Mouse (Mus musculus): Measurements from ENCODE around the gene Hcrtr2. TPM values are rescaled to one million over a fixed set of nuclear protein-coding genes. Genes with fewer than 3 reads are reported as not detected.

The Hcrtr2 gene
- total RNA-seq (2021) = 1 to 10 TPM; 2.8 to 3.9 TPM
- long read RNA-seq, experiment 1, partial matches to known transcripts = 0 of 1 reads
- long read RNA-seq, experiment 1, other reads (novel, unspliced or antisense) = 0 of 1 reads
- long read RNA-seq, experiment 2 = 0 reads

- intact Hi-C loops (cut with DNase I) = no loop called here
- DNase-seq (ENCODE audit: low spot score in 2 of 2) = no peak
Measured at GRCm38 (mm10) chr9:76323756-76324155, at the start of gene Hcrtr2. TSS of gene Hcrtr2 (minus strand) at chr9:76323856.

DNA sequence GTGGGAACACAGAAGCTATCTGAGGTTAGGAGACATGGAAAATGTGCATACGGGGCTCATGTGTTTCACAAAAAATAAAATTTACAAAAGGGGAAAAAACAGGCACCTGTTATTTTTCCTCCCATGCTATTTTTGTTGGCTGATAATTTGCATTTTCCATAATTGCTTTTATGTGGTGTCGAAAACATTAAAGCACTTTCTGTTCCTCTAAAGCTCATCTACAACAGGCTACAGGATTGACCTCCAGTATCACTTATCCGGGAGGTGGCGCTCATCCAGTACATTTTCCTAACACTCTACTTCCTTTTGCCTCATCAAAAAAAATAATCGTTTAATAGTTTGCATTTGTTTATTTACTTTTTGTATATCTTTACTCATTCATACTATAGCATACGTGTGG lies 41.2 kb upstream of the Hcrtr2 start:
- DNase-seq (ENCODE audit: low spot score in 2 of 2) = no peak
- intact Hi-C loops (cut with DNase I) = no loop called here

GRCm38 (mm10) chr9:76360374-76360773 lies 36.7 kb upstream of the Hcrtr2 start:
- intact Hi-C loops (cut with DNase I) = no loop called here
- DNase-seq (ENCODE audit: low spot score in 2 of 2) = no peak

GRCm38 (mm10) chr9:76352346-76352745 lies 28.7 kb upstream of the Hcrtr2 start:
- intact Hi-C loops (cut with DNase I) = no loop called here
- no peak for DNase-seq (ENCODE audit: low spot score in 2 of 2)

- no peak for DNase-seq (ENCODE audit: low spot score in 2 of 2)
- intact Hi-C loops (cut with DNase I) = no loop called here
Measured at GRCm38 (mm10) chr9:76347298-76347697, 23.6 kb upstream of the Hcrtr2 start.

DNA sequence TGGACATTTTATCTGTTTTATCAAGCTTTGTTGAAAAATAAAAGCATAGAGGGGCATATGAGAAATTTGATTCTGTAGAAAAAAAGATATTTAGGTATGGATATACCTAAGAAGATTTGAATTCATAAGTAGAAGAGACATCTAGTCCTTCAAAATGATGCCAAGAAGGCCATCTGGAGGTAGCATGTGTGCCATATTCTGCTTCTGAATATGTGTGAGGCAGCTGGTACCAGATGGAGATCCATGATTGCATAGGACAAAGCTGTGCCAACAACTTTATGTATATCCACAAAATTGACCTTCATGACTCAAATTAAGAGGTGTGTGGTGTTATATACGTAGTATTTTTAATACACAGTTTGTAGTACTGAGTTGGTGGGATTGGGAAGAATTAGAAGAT lies 7.4 kb upstream of the Hcrtr2 start:
- DNase-seq (ENCODE audit: low spot score in 2 of 2) = peak; percentile 14

GRCm38 (mm10) chr9:76323186-76323701 lies 412 bp downstream of the Hcrtr2 start:
- DNase-seq (ENCODE audit: low spot score in 2 of 2) = peak; percentile 13 to 37
- intact Hi-C loops (cut with DNase I) = no loop called here

More for the DNA sequence above, 7.4 kb upstream of the Hcrtr2 start:
- intact Hi-C loops (cut with DNase I) = no loop called here

DNA sequence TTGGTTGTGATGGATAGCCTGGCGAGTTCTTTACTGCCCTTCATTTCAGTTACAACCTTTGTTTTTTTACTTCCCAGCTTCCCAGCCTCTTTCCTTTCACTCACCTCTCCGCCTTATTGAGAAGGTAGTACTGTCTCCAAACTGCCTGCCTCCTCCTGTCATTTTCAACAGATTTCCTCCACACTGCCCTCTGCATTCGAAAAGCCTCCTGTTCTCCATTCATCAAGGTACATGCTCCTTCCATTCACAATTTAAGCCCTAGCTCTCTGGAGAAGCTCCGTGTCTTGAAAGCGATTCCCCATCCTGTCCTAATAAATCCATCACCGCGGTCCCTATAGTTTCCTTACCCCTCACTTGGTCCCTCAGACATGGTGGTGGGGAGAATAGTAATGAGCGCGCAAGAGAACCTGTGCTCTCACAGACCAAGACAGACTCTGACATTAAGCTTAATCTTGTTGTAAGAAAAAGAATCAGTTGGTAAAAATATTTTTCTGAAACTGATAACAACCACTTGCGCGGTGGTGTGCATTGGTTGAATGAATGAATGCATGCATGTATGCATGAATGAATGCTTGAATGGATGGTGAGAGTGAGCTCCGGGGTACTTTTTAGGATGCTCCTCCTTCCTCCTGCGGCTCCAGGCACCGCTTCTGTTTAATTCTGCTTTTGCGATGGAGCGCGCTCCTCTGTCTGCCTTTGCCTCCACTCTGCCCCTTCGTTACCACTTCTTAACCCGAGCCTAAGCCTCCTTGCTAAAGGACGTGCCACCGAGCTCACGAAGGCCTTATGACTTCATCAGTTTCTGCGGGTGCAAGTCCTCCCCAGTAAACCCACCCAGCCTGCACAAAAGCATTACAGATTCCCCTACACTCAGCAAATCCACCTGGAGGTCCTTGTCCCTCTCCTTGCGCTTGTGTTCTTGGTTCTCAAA lies 1.3 kb downstream of the Hcrtr2 start:
- peak in 1 of 2 experiments; percentile 6 for DNase-seq (ENCODE audit: low spot score in 2 of 2)
- intact Hi-C loops (cut with DNase I) = no loop called here

GRCm38 (mm10) chr9:76321589-76321988 lies 2.1 kb downstream of the Hcrtr2 start:
- DNase-seq (ENCODE audit: low spot score in 2 of 2) = no peak
- intact Hi-C loops (cut with DNase I) = no loop called here

GRCm38 (mm10) chr9:76320755-76321154 lies 2.9 kb downstream of the Hcrtr2 start:
- intact Hi-C loops (cut with DNase I) = no loop called here

DNA sequence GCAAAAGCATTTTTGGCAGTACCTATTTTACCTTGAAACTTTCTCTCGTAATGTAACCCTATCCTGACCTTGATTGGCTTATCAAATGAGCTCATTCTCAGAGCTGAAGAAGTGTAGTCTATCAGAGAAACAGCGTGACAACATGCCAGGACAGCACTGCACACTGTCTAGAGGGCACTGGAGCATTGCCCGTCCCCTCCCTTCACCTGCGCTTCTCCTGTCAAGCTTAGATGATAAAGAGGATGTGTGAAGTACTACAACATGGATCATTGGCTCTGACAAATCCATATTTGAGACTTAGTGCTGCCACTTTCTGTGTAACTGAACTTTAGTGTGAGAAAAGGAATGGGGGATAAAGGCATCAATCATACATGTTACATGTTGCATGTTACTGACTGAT lies 5.4 kb downstream of the Hcrtr2 start:
- intact Hi-C loops (cut with DNase I) = no loop called here

More at GRCm38 (mm10) chr9:76320755-76321154, 2.9 kb downstream of the Hcrtr2 start:
- DNase-seq (ENCODE audit: low spot score in 2 of 2) = no peak

DNA sequence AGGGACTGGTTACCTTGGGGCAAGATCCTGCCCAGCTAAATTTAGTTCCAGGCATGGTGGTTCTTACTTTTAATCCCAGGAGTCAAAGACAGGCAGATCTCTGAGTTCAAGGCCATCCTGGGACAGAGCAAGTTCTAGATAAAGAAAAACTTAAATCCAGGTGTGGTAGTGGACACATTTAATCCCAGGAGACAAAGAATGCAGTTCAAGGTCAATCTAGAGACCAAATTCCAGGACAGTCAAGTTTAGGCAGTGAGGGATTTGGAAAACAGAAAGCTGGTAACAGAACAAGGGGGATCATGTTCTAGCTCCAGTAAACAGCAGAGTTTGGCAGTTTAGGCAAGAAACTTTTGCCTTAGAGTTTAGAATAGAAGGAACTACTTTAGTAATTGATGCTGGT lies 8.6 kb downstream of the Hcrtr2 start:
- intact Hi-C loops (cut with DNase I) = no loop called here
- no peak for DNase-seq (ENCODE audit: low spot score in 2 of 2)

More for the DNA sequence above, 5.4 kb downstream of the Hcrtr2 start:
- DNase-seq (ENCODE audit: low spot score in 2 of 2) = no peak

GRCm38 (mm10) chr9:76313921-76314320 lies 9.7 kb downstream of the Hcrtr2 start:
- intact Hi-C loops (cut with DNase I) = no loop called here
- no peak for DNase-seq (ENCODE audit: low spot score in 2 of 2)

DNA sequence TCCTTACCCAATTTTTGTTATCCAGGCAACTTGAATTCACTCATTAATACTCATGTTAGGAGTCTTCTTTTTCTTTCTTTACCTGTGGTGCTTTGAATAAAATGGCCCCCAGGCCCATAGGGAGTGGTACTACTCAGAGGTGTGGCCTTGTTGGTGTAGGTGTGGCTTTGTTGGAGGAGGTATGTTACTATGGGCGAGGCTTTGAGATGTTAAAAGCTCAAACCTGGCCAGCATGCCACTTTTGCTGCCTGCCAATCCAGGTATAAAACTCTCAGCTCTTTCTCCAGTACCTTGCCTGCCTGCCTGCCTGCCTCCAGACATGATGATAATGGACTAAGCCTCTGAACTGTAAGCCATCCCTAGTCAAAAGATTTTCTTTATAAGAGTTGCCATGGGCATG lies 11.4 kb downstream of the Hcrtr2 start:
- DNase-seq (ENCODE audit: low spot score in 2 of 2) = no peak
- intact Hi-C loops (cut with DNase I) = no loop called here

GRCm38 (mm10) chr9:76291384-76291783 lies 32.3 kb downstream of the Hcrtr2 start:
- intact Hi-C loops (cut with DNase I) = no loop called here
- no peak for DNase-seq (ENCODE audit: low spot score in 2 of 2)

- DNase-seq (ENCODE audit: low spot score in 2 of 2) = peak in 1 of 2 experiments; percentile 13
- intact Hi-C loops (cut with DNase I) = loop anchor here (5.0 kb wide), 1 partner anchor 1111 kb away; no protein-coding TSS in a partner anchor
Measured at GRCm38 (mm10) chr9:76270886-76271285, 52.8 kb downstream of the Hcrtr2 start.

DNA sequence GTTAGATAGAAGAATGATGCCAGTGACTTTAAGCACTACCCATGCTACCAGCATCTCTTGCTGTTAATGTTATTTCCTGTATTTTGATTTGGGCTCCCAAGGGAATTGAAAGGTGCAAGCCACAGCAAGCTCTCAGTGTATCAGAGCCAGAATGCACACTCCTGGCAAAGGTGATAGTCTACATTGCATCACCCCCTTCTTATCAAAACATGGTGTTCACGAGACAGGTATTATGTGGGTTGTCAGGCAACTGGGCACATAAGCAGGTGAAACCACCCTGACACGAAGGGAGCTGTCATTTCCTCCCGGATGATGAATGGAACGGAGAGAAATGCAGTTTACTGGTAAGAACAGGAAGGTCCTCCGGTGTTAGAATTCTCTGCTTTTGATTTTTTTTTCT lies 65.9 kb downstream of the Hcrtr2 start:
- intact Hi-C loops (cut with DNase I) = no loop called here
- DNase-seq (ENCODE audit: low spot score in 2 of 2) = no peak

- intact Hi-C loops (cut with DNase I) = no loop called here
Measured at GRCm38 (mm10) chr9:76252544-76252943, 71.1 kb downstream of the Hcrtr2 start.

DNA sequence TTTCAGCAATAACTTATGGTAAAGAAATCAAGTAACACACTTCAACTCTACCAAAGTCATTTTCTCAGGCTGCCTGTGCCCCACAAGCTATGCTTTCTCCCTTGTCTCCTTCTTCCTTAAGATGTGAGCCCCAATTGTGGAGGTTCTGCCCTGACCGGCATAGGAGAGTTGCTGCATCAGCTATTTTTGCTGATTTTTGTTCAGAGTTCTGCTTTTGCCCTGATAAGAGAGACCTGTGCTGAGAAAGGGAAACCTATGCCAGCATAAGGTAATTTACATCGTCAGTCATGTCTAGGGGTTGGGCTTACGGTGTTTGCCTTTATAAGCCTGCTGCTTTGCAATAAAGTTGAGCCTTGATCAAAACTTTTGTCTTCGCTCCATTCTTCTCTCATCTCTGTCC lies 71.5 kb downstream of the Hcrtr2 start:
- DNase-seq (ENCODE audit: low spot score in 2 of 2) = no peak
- intact Hi-C loops (cut with DNase I) = no loop called here

More at GRCm38 (mm10) chr9:76252544-76252943, 71.1 kb downstream of the Hcrtr2 start:
- DNase-seq (ENCODE audit: low spot score in 2 of 2) = no peak

DNA sequence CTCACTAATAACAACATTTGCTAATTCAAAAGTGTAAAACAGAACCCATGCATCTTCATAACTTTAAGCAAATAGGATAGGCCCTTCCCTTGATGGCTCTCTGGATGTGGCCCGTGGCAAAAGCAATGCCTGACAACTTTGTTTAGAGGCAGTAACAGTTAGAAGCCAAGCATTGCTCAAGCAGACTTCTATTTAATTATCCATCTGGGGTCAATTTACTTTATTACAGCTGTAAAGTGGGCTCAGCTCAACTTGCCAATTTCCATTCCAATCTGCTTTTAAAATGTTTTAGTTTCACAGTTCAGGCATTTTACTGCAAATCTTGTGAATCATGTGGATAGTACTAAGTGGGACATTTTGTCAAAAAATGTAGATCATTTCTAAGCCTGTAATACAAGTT lies 81.3 kb downstream of the Hcrtr2 start:
- DNase-seq (ENCODE audit: low spot score in 2 of 2) = no peak
- intact Hi-C loops (cut with DNase I) = no loop called here
